Mouse (Mus musculus) stomach, embryonic 14.5 days (tissue): Measurements from ENCODE around the gene Cacna1g. TPM values are rescaled to one million over a fixed set of nuclear protein-coding genes. Genes with fewer than 3 reads are reported as not detected.

ENCODE experiments used
- ATAC-seq: fragments of 200-750 bp; cut with Nextera tagmentation; 2 replicates; pipeline ENCODE4 v1.8.0; 2017; ENCODE audit warnings: low read depth, moderate TSS enrichment; ENCODE audit not compliant: insufficient number of reproducible peaks, insufficient read depth, low FRiP score
- H3K27ac ChIP-seq: fragments of 300-500 bp; sonication (generic); 2 replicates; pipeline ENCODE4 v1.5.1; 2014; ENCODE audit warnings: mild to moderate bottlenecking, low read length, moderate library complexity, mixed read lengths
- H3K27me3 ChIP-seq: fragments of 300-500 bp; sonication (generic); 2 replicates; pipeline ENCODE4 v1.6.1; 2014; ENCODE audit warnings: low read length, control low read depth, mixed read lengths; ENCODE audit not compliant: control insufficient read depth, insufficient read depth
- H3K36me3 ChIP-seq: fragments of 300-500 bp; sonication (generic); 2 replicates; pipeline ENCODE4 v1.6.1; 2014; ENCODE audit warnings: mild to moderate bottlenecking, control low read depth, low read length, moderate library complexity, mixed read lengths; ENCODE audit not compliant: control insufficient read depth, insufficient read depth
- H3K4me1 ChIP-seq: fragments of 300-500 bp; sonication (generic); 2 replicates; pipeline ENCODE4 v1.6.1; 2014; ENCODE audit warnings: low read length, control low read depth, mixed read lengths; ENCODE audit not compliant: control insufficient read depth, insufficient read depth
- H3K4me2 ChIP-seq: fragments of 300-500 bp; sonication (generic); replicated peaks from 2 replicates; pipeline ENCODE4 v1.6.1; 2014; ENCODE audit warnings: low read depth, low read length, control low read depth
- H3K4me3 ChIP-seq: fragments of 300-500 bp; sonication (generic); 2 replicates; pipeline ENCODE4 v1.5.1; 2014; ENCODE audit warnings: low read depth, low read length, control low read depth
- H3K9ac ChIP-seq: fragments of 300-500 bp; sonication (generic); replicated peaks from 2 replicates; pipeline ENCODE4 v1.6.1; 2014; ENCODE audit warnings: low read depth, mild to moderate bottlenecking, control low read depth, low read length, moderate library complexity, mixed read lengths
- H3K9me3 ChIP-seq: fragments of 300-500 bp; sonication (generic); 2 replicates; pipeline ENCODE4 v1.6.1; 2016; ENCODE audit warnings: low read depth, low read length, control low read depth; ENCODE audit not compliant: control insufficient read depth
- WGBS: fragments of 180-500 bp; shearing (Covaris S2); extraction: QIAGEN DNeasy Blood & Tissue Kit; methylation state at CpG from one replicate; pipeline ENCODE4 v1.1.7; 2014; 5-methylcytosine and 5-hydroxymethylcytosine counted together
- polyA plus RNA-seq: library from polyadenylated mRNA; unstranded; fragments of >200 nt; fragmentation: Nextera tagmentation; extraction: Ambion mirVana; gene quantifications from 2 replicates; pipeline ENCODE4 v1.2.1, GENCODE M21; 2014

The Cacna1g gene
- polyA plus RNA-seq, 1 experiment from 2014 or later: 13.5 TPM

- peak; percentile 47 for ATAC-seq
- H3K4me3 ChIP-seq: no peak overlapping the region
- no peak overlapping the region for H3K27ac ChIP-seq
- no peaks in the 10 kb centered on the region for H3K9me3 ChIP-seq
- H3K36me3 ChIP-seq: peaks cover 11% of the 10 kb centered on the region; the same call in 1 of the 2 replicates
- no peak overlapping the region for H3K4me2 ChIP-seq
- WGBS: 58% methylated on average over 4 of the region's 4 CpGs
- no peak overlapping the region for H3K9ac ChIP-seq
- no peaks in the 10 kb centered on the region for H3K27me3 ChIP-seq
- peaks cover 15% of the 10 kb centered on the region; the same call in 1 of the 2 replicates for H3K4me1 ChIP-seq
Measured at GRCm38 (mm10) chr11:94414042-94414441, 60.0 kb downstream of the Cacna1g start.

- no peak overlapping the region for H3K9ac ChIP-seq
- peaks cover 9% of the 10 kb centered on the region; the same call in 1 of the 2 replicates for H3K36me3 ChIP-seq
- H3K4me1 ChIP-seq: peaks cover 15% of the 10 kb centered on the region; the same call in 1 of the 2 replicates
- no peak overlapping the region for H3K4me3 ChIP-seq
- WGBS: 32% methylated on average over 8 of the region's 8 CpGs
- H3K27me3 ChIP-seq: no peaks in the 10 kb centered on the region
- no peaks in the 10 kb centered on the region for H3K9me3 ChIP-seq
- no peak overlapping the region for H3K4me2 ChIP-seq
- no peak; the same call in 1 of the 2 replicates for ATAC-seq
- no peak overlapping the region for H3K27ac ChIP-seq
Measured at GRCm38 (mm10) chr11:94413516-94413915, 60.5 kb downstream of the Cacna1g start.

- Histone ChIP-seq H3K36me3 (peaks cover 8% of the 10 kb centered on the region; the same call in 1 of the 2 replicates), H3K9me3 (no peaks in the 10 kb centered on the region), H3K4me1 (peaks cover 16% of the 10 kb centered on the region; the same call in 1 of the 2 replicates), H3K4me2 (no peak overlapping the region), H3K27me3 (no peaks in the 10 kb centered on the region), H3K4me3 (no peak overlapping the region), H3K27ac (no peak overlapping the region), H3K9ac (no peak overlapping the region)
- ATAC-seq: no peak
- WGBS: 30% methylated on average over 10 of the region's 10 CpGs
Measured at GRCm38 (mm10) chr11:94412998-94413469, 61.0 kb downstream of the Cacna1g start.

- H3K27ac ChIP-seq: no peak overlapping the region
- 34% methylated on average over 2 of the region's 2 CpGs for WGBS
Measured at GRCm38 (mm10) chr11:94412562-94412961, 61.4 kb downstream of the Cacna1g start.

GRCm38 (mm10) chr11:94407803-94408321, 66.1 kb downstream of the Cacna1g start:
- WGBS: 37% methylated on average over 11 of the region's 11 CpGs
- Histone ChIP-seq H3K4me3 (no peak overlapping the region), H3K9ac (no peak overlapping the region), H3K9me3 (no peaks in the 10 kb centered on the region), H3K4me1 (peaks cover 25% of the 10 kb centered on the region), H3K36me3 (peaks cover 2% of the 10 kb centered on the region; the same call in 1 of the 2 replicates), H3K4me2 (no peak overlapping the region), H3K27ac (no peak overlapping the region), H3K27me3 (no peaks in the 10 kb centered on the region)
- ATAC-seq: 0 out of 2 replicates have a peak, but pooled peaks have one; percentile 8

More at GRCm38 (mm10) chr11:94412562-94412961, 61.4 kb downstream of the Cacna1g start:
- no peak overlapping the region for H3K4me2 ChIP-seq
- no peaks in the 10 kb centered on the region for H3K27me3 ChIP-seq
- no peaks in the 10 kb centered on the region for H3K9me3 ChIP-seq
- peaks cover 21% of the 10 kb centered on the region; the same call in 1 of the 2 replicates for H3K4me1 ChIP-seq
- H3K36me3 ChIP-seq: peaks cover 8% of the 10 kb centered on the region; the same call in 1 of the 2 replicates
- H3K4me3 ChIP-seq: no peak overlapping the region
- no peak overlapping the region for H3K9ac ChIP-seq
- ATAC-seq: no peak

- Histone ChIP-seq H3K36me3 (peaks cover 2% of the 10 kb centered on the region; the same call in 1 of the 2 replicates), H3K27me3 (no peaks in the 10 kb centered on the region), H3K9ac (no peak overlapping the region), H3K4me3 (no peak overlapping the region), H3K27ac (no peak overlapping the region), H3K9me3 (no peaks in the 10 kb centered on the region), H3K4me1 (peaks cover 25% of the 10 kb centered on the region), H3K4me2 (no peak overlapping the region)
- ATAC-seq: no peak
- 52% methylated on average over 6 of the region's 6 CpGs for WGBS
Measured at GRCm38 (mm10) chr11:94405348-94405747, 68.7 kb downstream of the Cacna1g start.

- no peak overlapping the region for H3K9ac ChIP-seq
- no peak overlapping the region for H3K4me3 ChIP-seq
- H3K27ac ChIP-seq: 0 out of 2 replicates have a peak overlapping the region, but pooled peaks have one; percentile 39
- no peak overlapping the region for H3K4me2 ChIP-seq
- H3K9me3 ChIP-seq: no peaks in the 10 kb centered on the region
- no peaks in the 10 kb centered on the region for H3K27me3 ChIP-seq
- H3K36me3 ChIP-seq: no peaks in the 10 kb centered on the region; the same call in 1 of the 2 replicates
- peaks cover 25% of the 10 kb centered on the region for H3K4me1 ChIP-seq
- 25% methylated on average over 11 of the region's 11 CpGs for WGBS
- peak; percentile 34; the same call in 1 of the 2 replicates for ATAC-seq
Measured at GRCm38 (mm10) chr11:94404641-94405260, 69.2 kb downstream of the Cacna1g start.

- Histone ChIP-seq H3K4me3 (no peak overlapping the region), H3K36me3 (no peaks in the 10 kb centered on the region; the same call in 1 of the 2 replicates), H3K4me1 (peaks cover 25% of the 10 kb centered on the region), H3K27ac (0 out of 2 replicates have a peak overlapping the region, but pooled peaks have one; percentile 39), H3K4me2 (no peak overlapping the region), H3K9ac (no peak overlapping the region), H3K9me3 (no peaks in the 10 kb centered on the region), H3K27me3 (no peaks in the 10 kb centered on the region)
- no peak for ATAC-seq
- WGBS: 46% methylated on average over 5 of the region's 5 CpGs
Measured at GRCm38 (mm10) chr11:94404178-94404577, 69.8 kb downstream of the Cacna1g start.
